Mouse (Mus musculus): ENCODE data around the gene Ptpn1. TPM values are rescaled to one million over a fixed set of nuclear protein-coding genes. Genes with fewer than 3 reads are reported as not detected.

The Ptpn1 gene
- total and polyA plus RNA-seq, 3 experiments, result 69.8 to 131 (median 77.6) TPM

DNA sequence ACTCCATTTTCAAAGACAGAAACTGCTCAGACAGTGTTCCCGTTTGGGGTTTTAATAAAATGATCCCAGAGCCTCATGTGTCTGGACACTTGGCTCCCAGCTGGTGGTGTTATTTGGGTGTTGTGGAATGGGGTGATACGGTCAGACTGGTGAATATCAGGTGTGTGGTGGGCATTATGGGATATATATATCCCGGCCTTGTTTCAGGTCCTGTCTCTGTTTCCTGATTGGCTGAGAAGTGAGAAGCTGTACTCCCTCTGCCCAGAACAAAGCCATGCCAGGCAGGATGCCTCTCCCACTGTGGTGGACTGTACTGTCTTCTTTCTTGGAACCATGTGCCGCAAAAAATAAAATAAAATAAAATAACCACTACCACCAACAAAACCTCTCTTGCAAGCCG is 7.8 kb upstream of the Ptpn1 start:
- TF ChIP-seq ETS1 (conservative IDR thresholded peaks at IDR 0.05; ENCODE audit: low read depth, low read length), result no peak
- no peak for TF ChIP-seq ZKSCAN1 (IDR thresholded peaks at IDR 0.05; ENCODE audit: borderline replicate concordance, low read depth, low read length)
- no peak for TF ChIP-seq BHLHE40 (IDR thresholded peaks at IDR 0.05; ENCODE audit: low read depth, low read length)
- TF ChIP-seq JUN (IDR thresholded peaks at IDR 0.05; ENCODE audit: insufficient read depth, low read depth, low read length), result no peak
- no peak for TF ChIP-seq CHD1 (IDR thresholded peaks at IDR 0.05; ENCODE audit: low read depth, low read length)
- no peaks in the 10 kb centered on the region for H3K27me3 ChIP-seq (replicated peaks)
- H3K9me3 ChIP-seq (replicated peaks; ENCODE audit: low read length), result no peaks in the 10 kb centered on the region
- H3K4me3 ChIP-seq (replicated peaks in 1 of 3; ENCODE audit: low read depth in 2 of 3, low read length in 2 of 3, poor library complexity in 1 of 3), result no peak overlapping the region
- no peaks in the 10 kb centered on the region for H3K79me2 ChIP-seq (replicated peaks; ENCODE audit: control insufficient read depth, extremely low read depth, insufficient read depth, poor library complexity, severe bottlenecking)
- no peaks in the 10 kb centered on the region for H3K36me3 ChIP-seq (replicated peaks in 1 of 2; ENCODE audit: control insufficient read depth in 1 of 2, insufficient read depth in 1 of 2, low read length in 1 of 2)
- dilution Hi-C loops (cut with MboI; ENCODE audit: extremely low pct_ligation_motif_present, extremely low pct_unique_long_range_greater_than_20kb, low sequenced_read_pairs) (no loop called here), in situ Hi-C loops (cut with MboI; ENCODE audit: low pct_ligation_motif_present, low pct_unique_long_range_greater_than_20kb, low sequenced_read_pairs) (no loop called here)
- DNase-seq (ENCODE audit: extremely low read depth), result no peak
- H3K27ac ChIP-seq (ENCODE audit: insufficient read depth, low read depth), result no peak overlapping the region
- H3K4me2 ChIP-seq (ENCODE audit: insufficient read depth, low read depth, poor library complexity, severe bottlenecking), result no peak overlapping the region
- H3K4me1 ChIP-seq (ENCODE audit: control insufficient read depth in 1 of 2, insufficient read depth in 2 of 2), result peaks cover 26 to 60% of the 10 kb centered on the region in 2 experiments
- H3K9ac ChIP-seq (ENCODE audit: insufficient read depth, low read depth), result no peak overlapping the region

DNA sequence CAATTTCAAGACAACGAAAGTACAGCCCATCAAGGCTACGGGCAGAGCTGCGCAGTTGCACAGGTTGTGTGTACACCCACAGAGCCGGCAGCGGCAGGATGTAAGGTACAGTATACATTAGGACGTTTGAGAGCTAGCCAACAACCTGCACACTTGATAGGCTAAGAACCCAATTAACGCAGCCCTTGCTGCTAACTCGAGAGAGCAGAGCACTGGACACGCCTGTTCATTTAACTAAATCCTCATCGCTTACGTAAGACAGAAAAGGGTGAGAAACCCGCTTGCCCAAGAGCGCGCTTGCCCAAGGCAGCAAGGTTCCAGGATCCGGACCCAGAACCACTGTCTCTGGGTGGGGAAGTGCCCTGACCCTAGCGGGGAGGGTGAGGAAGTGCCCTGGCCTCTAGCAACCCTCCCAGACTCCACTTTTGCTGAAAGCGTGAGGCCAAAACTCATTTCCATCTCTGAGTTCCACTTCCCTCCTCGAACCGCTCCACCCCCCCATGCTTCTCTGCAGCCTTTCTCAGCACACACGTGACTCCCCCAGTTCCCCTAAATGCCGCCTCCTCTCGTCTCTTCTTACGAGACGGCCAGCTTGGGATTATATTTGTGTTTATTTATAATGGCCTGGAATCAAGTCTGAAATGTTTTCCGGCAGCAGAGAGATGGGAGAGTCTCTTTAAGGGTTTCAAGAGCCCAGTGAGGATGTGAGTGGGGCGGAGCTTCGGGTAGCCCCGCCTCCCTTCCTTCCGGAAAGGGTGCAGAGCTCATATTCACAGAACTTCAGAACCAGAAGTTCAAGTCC is 6.9 kb upstream of the Ptpn1 start:
- DNase-seq (ENCODE audit: extremely low read depth), result peak; percentile 95
- Histone ChIP-seq H3K4me3 (replicated peaks in 1 of 3; ENCODE audit: low read depth in 2 of 3, low read length in 2 of 3, poor library complexity in 1 of 3) (peak overlapping the region in 2 of 3 experiments; percentile 25), H3K79me2 (replicated peaks; ENCODE audit: control insufficient read depth, extremely low read depth, insufficient read depth, poor library complexity, severe bottlenecking) (no peaks in the 10 kb centered on the region), H3K9me3 (replicated peaks; ENCODE audit: low read length) (no peaks in the 10 kb centered on the region), H3K4me1 (ENCODE audit: control insufficient read depth in 1 of 2, insufficient read depth in 2 of 2) (peaks cover 25 to 64% of the 10 kb centered on the region in 2 experiments), H3K27me3 (replicated peaks) (no peaks in the 10 kb centered on the region), H3K9ac (ENCODE audit: insufficient read depth, low read depth) (peak overlapping the region; percentile 43), H3K4me2 (ENCODE audit: insufficient read depth, low read depth, poor library complexity, severe bottlenecking) (peak overlapping the region; percentile 72), H3K27ac (ENCODE audit: insufficient read depth, low read depth) (peak overlapping the region; percentile 80), H3K36me3 (replicated peaks in 1 of 2; ENCODE audit: control insufficient read depth in 1 of 2, insufficient read depth in 1 of 2, low read length in 1 of 2) (no peaks in the 10 kb centered on the region)
- dilution Hi-C loops (cut with MboI; ENCODE audit: extremely low pct_ligation_motif_present, extremely low pct_unique_long_range_greater_than_20kb, low sequenced_read_pairs), result no loop called here
- in situ Hi-C loops (cut with MboI; ENCODE audit: low pct_ligation_motif_present, low pct_unique_long_range_greater_than_20kb, low sequenced_read_pairs), result no loop called here
- TF ChIP-seq SIN3A (IDR thresholded peaks at IDR 0.05; ENCODE audit: low read length) (peak; percentile 74), USF1 (IDR thresholded peaks at IDR 0.05; ENCODE audit: low read depth, low read length) (peak; percentile 85), ETS1 (conservative IDR thresholded peaks at IDR 0.05; ENCODE audit: low read depth, low read length) (peak; percentile 74), MYC (IDR thresholded peaks at IDR 0.05; ENCODE audit: low read depth, low read length) (peak; percentile 94), JUND (conservative IDR thresholded peaks at IDR 0.05; ENCODE audit: low read depth, low read length) (0 out of 2 replicates have a peak, but pooled peaks have one; percentile 36), MAZ (IDR thresholded peaks at IDR 0.05; ENCODE audit: low read depth, low read length) (peak; percentile 82; the same call in 1 of the 2 replicates), MXI1 (IDR thresholded peaks at IDR 0.05; ENCODE audit: low read depth, low read length) (peak; percentile 95), KAT2A (IDR thresholded peaks at IDR 0.05; ENCODE audit: insufficient replicate concordance, low read length) (no peak), NRF1 (IDR thresholded peaks at IDR 0.05; ENCODE audit: low read depth, low read length) (0 out of 2 replicates have a peak, but pooled peaks have one; percentile 45), HCFC1 (IDR thresholded peaks at IDR 0.05; ENCODE audit: low read depth, low read length) (peak; percentile 49), E2F4 (IDR thresholded peaks at IDR 0.05; ENCODE audit: insufficient replicate concordance, low read depth, low read length) (0 out of 2 replicates have a peak, but pooled peaks have one; percentile 26), USF2 (conservative IDR thresholded peaks at IDR 0.05; ENCODE audit: low read depth, low read length) (peak; percentile 82), RCOR1 (conservative IDR thresholded peaks at IDR 0.05; ENCODE audit: low read depth, low read length) (no peak; the same call in 1 of the 2 replicates), MAX (IDR thresholded peaks at IDR 0.05; ENCODE audit: low read length) (peak; percentile 95), CHD2 (IDR thresholded peaks at IDR 0.05; ENCODE audit: low read length) (peak; percentile 70; the same call in 1 of the 2 replicates), SMC3 (IDR thresholded peaks at IDR 0.05; ENCODE audit: low read depth, low read length) (peak; percentile 26; the same call in 1 of the 2 replicates), ZKSCAN1 (IDR thresholded peaks at IDR 0.05; ENCODE audit: borderline replicate concordance, low read depth, low read length) (no peak), IRF4 (IDR thresholded peaks at IDR 0.05; ENCODE audit: low read depth, low read length) (peak; percentile 88), ZMIZ1 (IDR thresholded peaks at IDR 0.05; ENCODE audit: low read depth, low read length) (no peak), RAD21 (IDR thresholded peaks at IDR 0.05; ENCODE audit: low read depth, low read length) (peak; percentile 30; the same call in 1 of the 2 replicates), JUN (IDR thresholded peaks at IDR 0.05; ENCODE audit: insufficient read depth, low read depth, low read length) (peak; percentile 27; the same call in 1 of the 2 replicates), PAX5 (IDR thresholded peaks at IDR 0.05; ENCODE audit: low read length) (no peak), ZNF384 (IDR thresholded peaks at IDR 0.05; ENCODE audit: low read depth, low read length) (no peak), UBTF (IDR thresholded peaks at IDR 0.05; ENCODE audit: low read depth, low read length) (0 out of 2 replicates have a peak, but pooled peaks have one; percentile 82), EP300 (IDR thresholded peaks at IDR 0.05; ENCODE audit: low read length) (peak; percentile 66), TCF12 (IDR thresholded peaks at IDR 0.05; ENCODE audit: low read depth, low read length) (peak; percentile 63), MEF2A (IDR thresholded peaks at IDR 0.05; ENCODE audit: borderline replicate concordance, low read depth, low read length) (peak; percentile 81)

Measured in CH12.LX (cell line).